Mouse (Mus musculus): ENCODE data around the gene Arid3a.

Gene Arid3a

DNA sequence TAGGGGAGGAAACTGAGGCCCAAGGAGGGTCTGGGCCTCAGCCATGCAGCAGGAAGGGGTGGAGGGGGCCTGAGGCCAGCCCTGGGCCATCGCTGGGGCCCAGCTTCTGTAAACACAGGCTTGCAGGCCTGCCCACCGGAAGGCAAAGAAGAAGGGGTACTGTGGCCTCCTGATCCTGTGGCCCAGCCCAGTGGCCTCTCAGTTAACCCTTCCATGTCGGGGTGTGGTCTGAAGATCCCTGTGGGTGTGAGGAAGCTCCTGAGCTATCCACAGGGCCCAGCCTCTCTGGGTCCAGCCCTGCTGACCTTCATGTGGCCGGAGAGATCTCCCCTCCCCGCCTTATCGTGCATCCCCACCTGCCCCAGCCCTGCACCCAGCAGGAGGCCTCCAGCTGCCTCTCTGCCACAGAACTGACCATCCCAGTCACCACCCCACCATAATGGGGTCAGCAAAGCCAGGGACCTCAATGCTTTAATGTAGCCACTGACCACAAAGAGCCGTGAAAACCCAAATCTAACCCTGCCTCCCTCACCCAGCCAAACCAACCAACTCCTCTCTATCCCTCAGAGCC lies 20.0 kb downstream of the Arid3a start:
- no peak for DNase-seq (ENCODE audit: low read depth)

- DNase-seq (ENCODE audit: low read depth): no peak
These were observed 20.7 kb downstream of the Arid3a start for GRCm38 (mm10) chr10:79947502-79947901.

DNA sequence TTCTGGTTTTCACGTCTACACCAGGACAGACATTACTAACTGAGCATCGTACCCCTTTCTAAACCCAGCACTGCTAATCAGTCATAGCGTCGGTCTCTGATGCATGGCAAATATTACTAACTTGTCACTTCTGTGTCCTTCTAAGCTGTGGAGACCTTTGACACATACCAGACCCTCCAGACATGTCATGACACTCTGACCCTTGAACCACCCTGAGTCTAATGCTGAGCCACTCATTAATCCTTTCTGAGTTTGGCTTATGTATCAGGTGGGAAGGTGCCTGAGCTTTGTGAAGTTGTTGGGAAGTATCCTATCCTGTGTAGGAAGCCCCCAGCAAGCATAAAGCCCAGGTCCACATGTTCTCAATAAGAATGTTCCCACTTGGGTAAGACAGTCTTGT lies 23.0 kb downstream of the Arid3a start:
- no peak for DNase-seq (ENCODE audit: low read depth)

- DNase-seq (ENCODE audit: low read depth): no peak
These were observed 23.8 kb downstream of the Arid3a start for GRCm38 (mm10) chr10:79950661-79951060.

- peak; percentile 57 for DNase-seq (ENCODE audit: low read depth)
These were observed 27.1 kb downstream of the Arid3a start for GRCm38 (mm10) chr10:79953946-79954345.

DNA sequence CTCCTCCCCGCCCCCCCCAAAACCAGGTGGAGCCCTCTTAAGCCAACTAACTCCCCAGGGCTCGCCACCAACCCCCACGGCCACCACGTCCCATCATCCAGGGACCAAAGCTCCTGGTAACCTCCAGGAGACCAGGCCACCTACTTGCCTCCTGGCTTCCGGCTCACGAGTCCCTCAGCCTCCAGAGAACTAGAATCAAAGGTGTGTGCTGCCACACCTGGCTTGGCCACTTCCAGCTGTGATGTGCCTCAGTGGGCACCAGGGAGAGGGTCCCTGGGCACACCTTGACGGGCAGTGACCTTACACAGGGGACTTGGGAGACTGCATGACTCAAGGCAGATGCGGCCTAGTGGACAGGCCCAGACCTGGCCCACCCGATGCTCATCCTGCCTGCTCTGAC lies 28.8 kb downstream of the Arid3a start:
- no peak for DNase-seq (ENCODE audit: low read depth)

DNA sequence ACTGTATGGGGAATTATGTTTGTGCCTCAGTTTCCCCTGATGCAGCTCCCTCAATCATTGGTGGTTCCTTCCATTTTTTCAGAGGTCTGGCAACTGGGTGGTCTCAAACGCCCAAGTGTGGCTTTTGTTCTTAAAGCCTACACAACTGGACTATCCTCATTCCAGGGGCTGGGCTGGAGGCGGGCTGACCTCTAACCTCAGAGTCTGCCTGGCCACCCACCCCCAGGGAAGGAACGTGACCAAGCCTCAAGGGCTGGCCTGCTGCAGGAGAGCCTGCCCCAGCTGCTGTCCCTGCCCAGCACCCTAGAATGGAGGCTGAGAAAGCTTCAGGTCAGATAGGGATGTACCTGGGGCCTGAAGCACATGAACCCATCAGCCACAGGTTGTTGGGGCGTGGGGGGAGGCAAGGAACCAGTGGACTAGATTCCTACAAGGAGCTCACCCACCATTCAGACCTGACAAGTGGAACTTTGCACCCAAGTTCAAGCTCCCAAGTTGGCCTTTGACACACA lies 29.9 kb downstream of the Arid3a start:
- no peak for DNase-seq (ENCODE audit: low read depth)

- peak; percentile 81 for DNase-seq (ENCODE audit: low read depth)
These were observed 31.4 kb downstream of the Arid3a start for GRCm38 (mm10) chr10:79958140-79958816.

DNA sequence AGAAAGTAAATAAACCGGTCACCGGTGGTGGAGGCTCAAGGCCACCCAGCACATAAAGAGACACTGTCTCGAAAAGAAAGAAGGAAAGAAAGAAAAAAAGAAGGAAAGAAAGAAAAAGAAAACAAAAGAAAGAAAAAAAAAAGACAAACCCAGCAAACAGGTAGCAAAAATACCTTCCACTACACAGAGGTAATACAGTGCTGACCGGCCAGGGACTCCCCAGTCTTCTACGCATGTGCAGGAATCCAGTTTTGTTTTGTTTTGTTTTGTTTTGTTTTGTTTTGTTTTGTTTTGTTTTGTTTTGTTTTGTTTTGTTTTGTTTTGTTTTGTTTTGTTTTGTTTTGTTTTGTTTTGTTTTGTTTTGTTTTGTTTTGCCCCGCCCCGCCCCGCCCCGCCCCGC lies 32.6 kb downstream of the Arid3a start:
- DNase-seq (ENCODE audit: low read depth): peak; percentile 63

GRCm38 (mm10) chr10:79959847-79960601 lies 33.2 kb downstream of the Arid3a start, which contains the start of gene Wdr18:
Wdr18 (plus strand) TSS chr10:79960152.
- DNase-seq (ENCODE audit: low read depth): peak; percentile 100

- no peak for DNase-seq (ENCODE audit: low read depth)
These were observed 33.9 kb downstream of the Arid3a start for GRCm38 (mm10) chr10:79960671-79961294.

DNA sequence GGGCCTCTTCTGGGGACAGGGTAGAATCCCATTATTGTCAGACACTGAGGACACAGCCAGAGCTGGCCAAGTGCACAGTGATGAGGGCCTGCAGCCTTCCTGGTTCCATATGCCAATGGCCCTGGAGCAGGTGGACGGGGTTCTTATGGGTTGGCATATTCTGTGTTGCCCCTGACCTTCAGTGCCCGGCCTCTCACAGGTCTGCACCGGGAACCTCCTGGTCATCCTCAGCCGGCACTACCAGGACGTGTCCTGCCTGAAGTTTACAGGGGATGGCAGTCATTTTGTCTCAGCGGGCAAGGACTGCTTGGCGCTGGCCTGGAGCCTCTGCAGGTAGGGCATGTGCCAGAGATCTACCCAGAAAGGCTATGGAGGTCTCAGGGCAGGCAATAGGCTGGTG lies 37.9 kb downstream of the Arid3a start:
- DNase-seq (ENCODE audit: low read depth): no peak

- no peak for DNase-seq (ENCODE audit: low read depth)
These were observed 38.5 kb downstream of the Arid3a start for GRCm38 (mm10) chr10:79965325-79965724.

GRCm38 (mm10) chr10:79966886-79967400 lies 40.1 kb downstream of the Arid3a start:
- no peak for DNase-seq (ENCODE audit: low read depth)

DNA sequence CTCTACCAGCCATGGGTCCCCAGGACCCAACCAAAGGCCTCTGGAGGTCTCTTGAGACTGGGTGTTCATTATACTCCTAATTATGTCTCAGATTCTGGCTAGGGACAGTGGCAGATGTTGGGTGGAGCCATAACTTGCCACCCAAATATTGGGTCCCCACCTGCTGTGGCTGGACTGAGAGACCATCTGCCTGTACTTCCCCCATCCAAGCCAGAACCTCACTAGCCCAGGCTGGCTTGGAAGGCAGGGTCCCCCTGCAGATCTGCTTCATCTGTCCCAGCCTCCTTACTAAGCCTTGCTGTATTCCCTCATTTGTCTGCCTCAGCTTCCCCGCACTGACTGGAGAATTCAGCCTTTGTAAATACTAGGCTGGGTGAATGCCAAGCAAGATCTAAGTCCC lies 41.3 kb downstream of the Arid3a start:
- no peak for DNase-seq (ENCODE audit: low read depth)

DNA sequence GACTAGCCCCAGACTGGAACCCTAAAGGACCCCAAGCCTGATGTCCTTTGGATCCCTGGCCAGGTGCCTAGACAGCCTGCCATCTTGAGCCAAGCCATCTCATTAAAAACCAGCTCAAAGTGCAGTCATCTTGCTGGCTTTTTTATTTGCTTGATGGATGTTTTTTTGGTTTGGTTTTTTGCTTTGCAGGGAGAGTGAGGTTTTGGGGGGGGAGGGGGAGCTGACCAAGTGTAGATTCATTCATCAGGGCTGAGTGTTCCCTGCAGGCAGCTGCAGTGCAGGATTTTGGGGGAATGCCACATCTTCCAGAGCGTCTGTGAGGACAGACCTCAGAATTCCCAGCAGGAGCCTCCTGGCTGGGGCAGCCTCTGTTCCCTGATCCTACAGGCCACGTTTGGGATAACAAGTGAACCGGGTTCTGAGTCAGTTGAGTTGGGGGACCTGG lies 42.3 kb downstream of the Arid3a start:
- DNase-seq (ENCODE audit: low read depth): no peak

DNA sequence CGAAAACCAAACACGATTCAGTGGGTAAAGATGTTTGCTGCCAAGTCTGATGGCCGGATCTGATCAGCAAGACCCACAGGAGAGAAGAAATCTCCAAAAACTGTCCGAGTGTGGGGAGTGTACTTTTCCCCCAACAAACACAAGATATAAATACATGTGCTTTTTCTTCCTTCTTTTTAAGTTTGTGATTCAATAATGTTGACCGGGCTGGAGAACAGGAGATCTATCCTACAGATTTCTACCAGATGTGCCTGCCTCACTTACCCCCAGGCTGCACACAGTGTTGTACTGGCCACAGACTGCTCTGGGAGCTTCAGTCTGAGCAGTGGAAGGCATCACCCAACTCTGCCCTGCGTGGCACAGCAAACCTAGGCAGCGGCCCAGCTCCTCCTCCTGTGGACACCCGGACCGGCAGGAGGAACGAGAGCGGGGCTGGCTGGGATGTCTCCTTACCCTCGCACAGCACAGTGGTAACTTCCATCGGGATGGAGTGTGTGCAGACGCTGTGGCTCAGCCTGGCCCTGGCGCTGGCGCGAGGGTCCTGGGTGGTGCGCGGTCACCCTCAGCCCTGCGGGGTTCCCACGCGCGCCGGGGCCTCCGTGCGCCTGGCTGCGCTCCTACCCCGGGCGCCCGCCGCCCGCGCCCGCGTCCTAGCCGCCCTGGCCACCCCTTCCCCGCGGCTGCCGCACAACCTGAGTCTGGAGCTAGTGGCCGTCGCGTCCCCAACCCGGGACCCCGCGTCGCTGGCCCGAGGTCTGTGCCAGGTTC lies 43.8 kb downstream of the Arid3a start, which contains the start of gene Grin3b:
TSS of gene Grin3b (plus strand) at position 301 of the 768 bp plus-strand sequence.
- no peak for DNase-seq (ENCODE audit: low read depth)

GRCm38 (mm10) chr10:79971183-79971497 lies 44.3 kb downstream of the Arid3a start:
- DNase-seq (ENCODE audit: low read depth): no peak

DNA sequence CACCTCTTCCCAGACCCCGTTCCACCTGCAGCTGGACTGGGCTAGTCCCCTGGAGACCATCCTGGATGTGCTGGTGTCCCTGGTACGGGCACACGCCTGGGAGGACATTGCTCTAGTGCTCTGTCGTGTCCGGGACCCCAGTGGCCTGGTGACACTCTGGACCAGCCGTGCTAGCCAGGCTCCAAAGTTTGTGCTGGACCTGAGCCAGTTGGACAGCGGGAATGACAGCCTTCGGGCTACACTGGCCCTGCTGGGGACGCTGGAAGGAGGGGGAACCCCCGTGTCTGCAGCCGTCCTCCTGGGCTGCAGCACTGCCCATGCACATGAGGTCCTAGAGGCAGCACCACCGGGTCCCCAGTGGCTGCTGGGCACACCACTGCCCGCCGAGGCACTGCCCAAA lies 46.0 kb downstream of the Arid3a start:
- no peak for DNase-seq (ENCODE audit: low read depth)

- no peak for DNase-seq (ENCODE audit: low read depth)
These were observed 47.2 kb downstream of the Arid3a start for GRCm38 (mm10) chr10:79974087-79974486.

GRCm38 (mm10) chr10:79974668-79975067 lies 47.8 kb downstream of the Arid3a start:
- no peak for DNase-seq (ENCODE audit: low read depth)
